Mouse (Mus musculus): ENCODE results near the gene Cab39l.
A peak's percentile ranks its signal among the peaks of the same experiment; 100 is the strongest.

DNA sequence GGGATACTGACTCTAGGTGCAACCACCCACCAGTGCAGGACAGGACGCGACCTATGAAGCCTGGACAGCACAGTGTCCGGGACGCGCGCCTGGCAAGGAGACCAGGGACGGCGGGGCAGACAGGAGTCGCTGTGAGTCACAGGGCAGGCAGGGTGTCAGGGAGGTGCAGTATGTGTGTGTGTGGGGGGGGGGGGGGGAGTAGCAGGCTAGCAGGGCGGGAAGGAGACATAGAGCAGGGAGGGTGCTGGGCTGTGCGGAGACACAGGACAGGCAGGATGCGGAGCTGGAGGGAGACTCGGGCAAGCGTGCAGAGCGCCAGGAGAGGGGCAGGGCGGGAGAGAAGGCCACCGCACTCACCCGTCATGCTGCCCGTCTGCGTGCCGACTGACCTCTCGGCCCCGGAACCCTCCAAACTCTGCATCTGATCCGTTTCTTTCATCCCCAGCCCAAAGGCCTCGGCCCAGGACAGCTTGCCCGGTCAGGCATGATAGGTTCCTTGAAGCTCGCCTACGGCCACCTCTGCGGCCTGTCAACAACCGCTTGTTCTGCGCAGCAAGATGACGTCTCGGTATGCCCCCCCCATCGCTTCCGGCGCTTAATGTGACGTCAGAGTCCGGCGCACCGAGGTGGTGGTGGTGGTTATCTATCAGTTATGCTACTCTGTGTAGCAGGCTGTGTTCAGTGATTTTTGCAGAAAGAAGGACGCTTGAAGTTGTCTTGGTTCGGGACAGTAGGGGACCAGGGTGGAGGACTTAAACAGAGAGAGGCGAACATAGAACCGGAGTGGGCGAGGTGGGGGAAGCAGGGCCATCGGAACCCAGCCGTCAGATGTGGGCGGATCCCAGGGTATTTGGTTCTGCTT lies 156.9 kb downstream of the Cab39l start, which contains the start of gene Cdadc1:
- TF ChIP-seq CTCF (IDR thresholded peaks at IDR 0.05; ENCODE audit: low read depth): peak; percentile 30; the same call in 1 of the 2 replicates
- TF ChIP-seq EP300 (IDR thresholded peaks at IDR 0.05; ENCODE audit: low read depth): no peak

Measured in heart, postnatal 0 days (tissue).